Mouse (Mus musculus) ovary, postnatal 10 days (tissue): Measurements from ENCODE around the gene Olfr954.

Source experiments
- DNase-seq: peaks from one replicate; pipeline ENCODE4 v3.0.0; 2022; ENCODE audit warnings: low spot score

Olfr954 gene

GRCm38 (mm10) chr9:39456401-39456800 lies at the start of gene Olfr954:
Gene Olfr954 (plus strand): TSS chr9:39456701.
- DNase-seq: no peak

- no peak for DNase-seq
Measured at GRCm38 (mm10) chr9:39427048-39427447, 29.5 kb upstream of the Olfr954 start, which contains the start of gene Olfr952. Gene Olfr952 (minus strand): TSS chr9:39427148.

GRCm38 (mm10) chr9:39471844-39472243 lies 15.3 kb downstream of the Olfr954 start, which contains the start of gene Olfr955:
Gene Olfr955 (minus strand): TSS chr9:39471944.
- no peak for DNase-seq

GRCm38 (mm10) chr9:39493895-39494294 lies 37.4 kb downstream of the Olfr954 start, which contains the start of gene Olfr44:
Gene Olfr44 (minus strand): TSS chr9:39493995.
- DNase-seq: no peak

GRCm38 (mm10) chr9:39508998-39509397 lies 52.5 kb downstream of the Olfr954 start:
- DNase-seq: peak; percentile 2

GRCm38 (mm10) chr9:39509412-39509811 lies 52.9 kb downstream of the Olfr954 start:
- no peak for DNase-seq
